Mouse (Mus musculus) spleen, adult 12 weeks (tissue): ENCODE data around the gene Sbf2.
"Not testable (repeated sequence)": the region's sequence is repeated elsewhere in the genome, so short reads cannot be mapped to it uniquely, and the experiment has no call there.

Experiments
- DNase-seq: peaks from one replicate; pipeline ENCODE4 v3.0.0; 2022; ENCODE audit warnings: low spot score

The Sbf2 gene

DNA sequence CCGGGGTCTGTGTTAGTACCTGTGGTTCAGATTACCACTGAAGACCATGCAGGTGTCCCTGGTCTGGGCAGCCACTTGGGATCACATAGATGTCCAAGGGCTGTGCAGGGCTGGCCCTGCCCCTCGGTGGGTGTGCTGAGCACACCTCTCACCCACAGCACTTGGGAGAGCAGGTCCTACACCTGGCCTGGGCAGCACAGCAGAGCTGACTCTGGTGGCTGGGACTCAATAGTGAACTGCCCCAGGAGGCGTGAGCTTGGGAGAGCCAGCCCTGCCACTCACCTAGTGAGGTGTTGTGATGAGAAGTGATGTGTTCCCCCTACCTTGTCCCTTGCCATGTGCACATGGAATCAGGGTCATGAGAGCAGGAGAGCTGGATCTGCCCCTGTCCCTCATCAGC, 31.0 kb downstream of the Sbf2 start:
- no peak for DNase-seq

DNA sequence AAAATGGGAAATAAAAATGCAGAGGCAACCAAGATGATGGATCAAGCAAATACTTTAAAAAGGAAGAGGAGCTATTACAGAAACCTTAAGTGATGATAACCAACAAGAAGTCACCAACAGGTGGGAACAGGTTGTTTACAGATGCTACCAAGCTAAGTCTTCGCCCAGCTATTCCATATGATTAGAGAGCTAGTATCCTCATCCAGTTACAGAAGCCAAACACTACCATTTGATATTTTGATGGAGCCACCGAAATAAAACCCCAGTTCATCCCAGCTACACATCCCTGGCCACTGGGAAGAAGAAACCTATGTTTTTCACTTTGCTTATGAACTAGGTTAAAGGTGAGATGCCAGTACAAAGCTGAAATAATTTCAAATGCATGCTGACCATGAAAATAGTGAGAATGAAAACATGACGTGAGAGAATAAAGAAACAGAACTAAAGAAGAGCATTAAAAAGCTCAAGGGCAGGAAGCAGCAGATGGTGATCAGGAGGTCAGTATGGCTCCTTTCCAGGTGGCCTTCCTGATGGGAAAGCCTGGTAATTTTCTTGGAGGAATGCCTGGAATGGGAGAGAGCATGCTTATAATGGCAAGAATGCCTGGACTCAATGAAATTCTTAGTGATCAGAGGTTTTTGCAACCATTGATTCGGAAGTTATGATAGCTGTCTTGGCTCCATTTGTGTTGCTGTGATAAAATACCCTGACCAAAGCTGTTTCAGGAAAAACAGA, 48.7 kb downstream of the Sbf2 start:
- DNase-seq = no peak

DNA sequence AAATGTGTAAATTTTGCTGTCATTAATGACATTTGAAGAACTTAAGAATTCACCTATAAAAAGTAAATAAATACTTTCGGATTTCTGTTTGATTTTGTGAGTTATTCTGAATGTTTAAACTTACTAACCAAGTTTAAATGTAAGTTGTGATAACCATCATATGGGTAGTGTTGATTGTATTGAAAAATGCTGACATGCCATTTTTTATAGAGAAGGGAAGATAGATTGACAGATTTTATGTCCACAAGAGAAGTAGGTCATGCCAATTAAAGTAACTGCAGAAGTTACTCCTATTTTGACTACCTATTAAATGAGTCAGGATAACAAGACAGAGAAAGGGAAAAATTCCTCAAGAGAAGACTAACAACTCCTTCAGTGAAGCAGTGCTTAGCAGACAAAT, 53.1 kb downstream of the Sbf2 start:
- no peak for DNase-seq

DNA sequence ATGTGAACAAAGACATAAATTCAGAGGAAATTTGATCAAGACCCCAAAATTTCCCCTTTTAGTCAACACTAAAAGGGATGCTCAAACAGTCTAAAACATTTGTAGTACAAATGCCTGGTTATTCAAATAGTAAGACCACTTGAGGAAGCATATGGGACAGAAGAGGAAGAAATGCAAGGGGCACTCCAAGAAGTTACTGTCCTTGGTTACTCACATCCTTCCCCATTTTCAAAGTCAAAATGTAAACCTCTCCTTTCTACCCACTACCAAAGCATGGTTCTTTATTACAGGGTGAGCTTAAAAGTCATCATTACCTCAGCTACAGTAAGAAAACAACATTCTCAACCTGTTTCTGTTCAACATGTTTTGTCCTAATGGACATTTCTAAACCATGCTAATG, 57.7 kb downstream of the Sbf2 start:
- no peak for DNase-seq

DNA sequence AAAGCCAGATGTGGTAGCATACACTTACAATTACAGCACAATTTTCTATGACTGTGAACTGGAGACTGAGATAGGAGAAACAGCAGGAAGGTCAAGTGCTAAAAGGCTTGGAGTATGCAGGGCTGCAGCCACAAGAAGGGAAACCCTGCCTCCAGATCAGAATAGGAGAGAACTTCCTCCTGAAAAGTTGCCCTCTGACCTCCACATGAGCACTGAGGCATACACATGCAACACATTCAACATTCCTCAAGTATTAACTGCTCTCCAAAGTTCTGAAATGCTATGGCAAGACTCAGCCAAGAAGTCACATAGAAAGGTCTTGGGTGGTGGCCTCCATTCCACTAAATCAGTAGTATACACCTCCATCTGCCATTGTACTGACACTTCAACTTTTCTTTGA, 58.5 kb downstream of the Sbf2 start:
- no peak for DNase-seq

DNA sequence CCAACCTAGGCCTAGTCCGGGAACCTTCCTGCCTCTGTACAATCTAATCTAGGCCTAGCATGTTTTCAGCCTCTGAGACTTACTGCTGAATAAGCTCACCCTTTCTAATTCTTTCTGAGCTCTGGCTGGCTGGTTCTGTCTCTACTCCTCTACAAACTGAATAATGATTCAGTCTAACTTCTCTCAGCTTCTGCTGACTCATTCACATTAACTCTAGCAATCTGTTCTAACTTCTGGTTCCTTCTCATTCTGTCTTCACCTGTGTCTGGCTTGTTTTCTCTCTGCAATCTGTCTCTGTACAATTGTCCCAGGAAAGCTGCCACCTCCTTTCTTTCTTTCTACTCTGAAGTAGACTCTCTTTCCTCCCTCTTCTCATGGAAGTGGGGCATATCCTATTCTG, 59.5 kb downstream of the Sbf2 start:
- DNase-seq = no peak

DNA sequence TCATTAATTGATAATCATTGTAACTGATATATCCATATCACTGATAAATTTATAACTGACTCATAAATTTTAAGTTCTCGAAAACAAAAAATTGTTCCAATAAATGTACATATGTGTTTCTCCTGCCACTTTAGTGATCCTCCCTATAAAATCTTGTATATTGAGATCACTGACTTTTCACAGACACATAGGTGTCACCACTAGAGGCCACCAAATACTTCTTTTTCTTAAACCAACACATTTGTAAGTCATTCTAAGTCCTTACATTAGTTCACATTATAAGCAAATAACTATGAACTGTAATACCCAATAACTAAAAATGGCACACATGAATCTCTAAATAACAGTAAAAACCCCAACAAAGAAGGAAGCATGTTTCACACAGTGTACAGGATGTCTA, 66.5 kb downstream of the Sbf2 start:
- DNase-seq = no peak

DNA sequence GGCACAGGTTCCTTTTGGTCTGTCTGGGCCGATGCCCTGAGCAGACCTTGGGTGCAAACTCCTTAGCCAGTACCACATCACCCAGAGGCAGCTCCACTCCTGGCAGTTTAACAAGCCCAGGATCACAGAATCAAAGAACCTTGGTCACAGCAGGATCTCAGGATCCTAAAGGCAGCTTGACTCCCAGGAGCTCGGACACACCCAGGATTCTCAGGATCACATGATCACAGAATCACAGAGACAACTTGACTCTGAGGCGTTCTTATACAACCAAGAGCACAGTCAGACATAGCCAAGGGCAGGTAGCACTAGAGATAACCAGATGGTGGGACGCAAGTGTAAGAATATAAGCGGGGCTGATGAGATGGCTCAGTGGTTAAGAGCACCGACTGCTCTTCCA, 71.4 kb downstream of the Sbf2 start:
- DNase-seq = no peak

DNA sequence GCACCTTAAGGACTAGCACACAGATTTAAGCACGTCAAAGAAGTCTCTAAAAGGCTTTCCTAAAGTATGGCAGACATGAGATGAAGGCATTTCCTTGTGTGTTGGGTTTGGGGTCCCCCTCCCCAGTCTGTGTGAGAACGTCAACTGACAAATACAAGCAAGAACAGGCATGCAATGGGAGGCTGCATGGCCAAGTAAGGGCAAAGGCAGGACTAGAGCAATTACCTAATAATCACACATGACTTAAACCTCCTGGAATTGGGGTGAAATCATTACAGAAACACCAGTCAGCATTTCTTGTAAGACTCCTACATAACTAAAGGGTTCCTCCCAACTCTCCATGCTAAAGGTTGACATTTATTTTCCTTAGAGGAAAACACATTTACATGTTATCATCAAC, 75.5 kb downstream of the Sbf2 start:
- no peak for DNase-seq

DNA sequence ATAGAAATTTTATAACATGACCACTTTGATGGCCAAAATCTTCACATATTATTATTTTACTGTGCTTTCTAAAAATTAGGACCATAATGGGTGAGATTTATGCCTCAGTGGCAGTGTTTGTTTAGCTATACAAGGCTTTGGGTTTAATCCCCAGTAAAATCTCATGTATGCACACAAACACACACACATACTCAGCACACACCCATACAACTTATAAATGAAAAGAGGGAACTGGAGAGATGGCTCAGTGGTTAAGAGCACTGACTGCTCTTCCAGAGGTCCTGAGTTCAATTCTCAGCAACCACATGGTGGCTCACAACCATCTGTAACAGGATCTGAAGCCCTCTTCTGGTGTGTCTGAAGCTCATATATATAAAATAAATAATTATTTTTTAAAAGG, 84.4 kb downstream of the Sbf2 start:
- DNase-seq = not testable (repeated sequence)

DNA sequence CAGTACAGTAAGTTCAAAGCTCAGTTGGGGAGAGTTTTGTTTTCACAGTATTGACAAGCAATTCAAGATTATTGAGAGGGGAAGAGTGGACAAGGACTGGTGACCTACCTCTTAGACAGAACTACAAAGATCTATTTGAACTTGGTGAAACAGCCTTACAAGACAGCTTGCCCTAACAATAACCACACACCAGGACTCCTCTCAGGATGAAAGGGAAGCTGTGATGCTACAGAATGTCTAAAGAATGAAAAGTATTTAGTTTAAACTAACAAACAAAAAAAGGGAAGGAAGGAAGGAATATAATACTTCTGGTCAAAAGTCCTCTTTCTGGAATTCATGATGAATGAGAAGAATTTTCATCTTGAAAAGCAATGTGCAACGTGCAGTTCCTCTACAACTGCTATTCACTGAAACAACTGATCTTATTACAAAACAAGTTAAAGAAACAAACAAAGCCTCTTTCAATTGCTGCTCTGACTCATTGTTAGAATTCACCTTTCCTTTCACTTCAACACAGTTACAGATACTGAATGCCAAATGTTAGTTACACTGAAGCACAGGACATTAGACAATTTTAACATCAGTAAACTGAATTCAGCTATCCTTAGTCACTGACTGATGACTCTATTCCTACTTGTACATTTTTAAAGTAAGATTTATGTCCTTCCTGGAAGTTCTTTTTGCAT, 89.5 kb downstream of the Sbf2 start:
- DNase-seq = no peak

DNA sequence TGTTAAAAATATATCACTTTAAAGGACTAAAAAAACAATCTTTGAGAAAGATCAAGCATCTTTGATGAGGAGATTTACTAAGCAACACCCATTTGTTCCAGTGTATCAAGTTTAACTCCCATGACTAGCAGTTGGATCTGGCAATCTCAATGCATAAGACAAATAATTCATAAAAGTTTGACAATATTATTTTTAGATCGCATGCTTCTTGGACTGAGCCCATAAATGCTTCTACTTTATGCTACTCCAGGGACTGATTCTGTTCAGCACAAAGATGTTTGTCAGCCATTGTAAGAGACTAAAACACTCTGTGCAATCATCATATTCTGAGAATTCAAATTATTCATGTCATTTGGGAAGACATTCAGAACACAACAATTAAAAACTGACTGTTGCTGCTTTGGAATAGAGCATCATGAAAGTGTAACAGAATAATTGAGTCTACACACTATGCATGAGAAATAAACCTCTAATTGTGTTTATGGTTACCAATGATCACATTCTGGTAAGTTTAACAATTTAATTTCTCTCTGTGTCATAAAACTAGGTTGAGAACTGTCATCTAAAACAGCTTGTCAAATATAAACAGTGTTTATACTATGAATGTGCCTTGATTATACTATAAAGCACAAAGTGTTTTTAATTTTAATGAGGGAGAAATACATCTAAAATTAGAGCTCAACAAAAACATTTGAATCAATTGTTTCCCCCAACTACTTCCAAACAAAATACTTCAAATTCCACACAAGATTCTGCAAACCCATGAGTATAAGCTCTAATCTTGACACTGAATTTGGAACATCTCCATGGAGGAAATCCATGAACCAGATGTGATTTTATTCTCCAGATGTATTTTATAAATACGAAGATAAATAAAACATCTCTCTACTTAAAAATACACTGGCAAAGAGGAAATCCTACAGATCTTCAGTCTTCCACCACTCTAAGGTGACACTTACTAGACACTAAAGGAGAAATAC, 98.2 kb downstream of the Sbf2 start:
- no peak for DNase-seq

DNA sequence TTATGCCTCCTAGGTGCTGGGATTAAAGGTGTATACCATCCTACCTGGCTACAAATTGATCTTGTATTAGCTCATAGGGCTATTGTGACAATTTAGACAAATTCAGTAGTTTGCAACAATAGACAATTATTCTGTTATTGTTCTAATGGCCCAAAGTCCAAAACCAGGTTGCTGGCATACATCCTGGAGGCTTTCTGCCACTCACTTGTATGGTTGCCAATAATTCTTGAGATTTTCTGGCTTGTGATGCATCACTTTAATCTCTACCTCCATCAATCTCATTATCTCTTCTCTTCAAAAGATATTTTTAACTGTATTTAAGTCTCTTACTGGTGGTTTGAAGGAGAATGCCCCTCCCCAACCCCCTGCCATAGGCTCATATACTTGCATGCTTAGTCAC, 100.6 kb downstream of the Sbf2 start:
- DNase-seq = no peak

DNA sequence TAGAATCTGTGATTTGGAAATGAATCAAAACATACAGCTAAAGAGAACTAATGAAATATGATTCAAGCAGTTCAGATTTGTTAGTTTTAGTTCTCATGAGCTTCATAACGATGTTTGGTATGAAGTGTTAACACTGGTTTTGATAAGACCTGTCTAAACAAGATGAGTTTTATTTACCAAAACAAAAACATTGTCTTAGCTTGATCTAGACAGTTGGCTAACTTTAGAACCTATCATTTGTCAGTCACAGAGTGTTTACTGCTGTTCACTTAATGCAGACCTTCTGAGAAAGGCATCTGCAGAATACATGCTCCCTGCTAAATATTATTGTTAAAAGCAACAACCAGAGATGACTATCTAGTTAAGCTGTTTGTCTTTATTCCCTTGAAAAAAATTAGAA, 116.1 kb downstream of the Sbf2 start:
- DNase-seq = no peak

DNA sequence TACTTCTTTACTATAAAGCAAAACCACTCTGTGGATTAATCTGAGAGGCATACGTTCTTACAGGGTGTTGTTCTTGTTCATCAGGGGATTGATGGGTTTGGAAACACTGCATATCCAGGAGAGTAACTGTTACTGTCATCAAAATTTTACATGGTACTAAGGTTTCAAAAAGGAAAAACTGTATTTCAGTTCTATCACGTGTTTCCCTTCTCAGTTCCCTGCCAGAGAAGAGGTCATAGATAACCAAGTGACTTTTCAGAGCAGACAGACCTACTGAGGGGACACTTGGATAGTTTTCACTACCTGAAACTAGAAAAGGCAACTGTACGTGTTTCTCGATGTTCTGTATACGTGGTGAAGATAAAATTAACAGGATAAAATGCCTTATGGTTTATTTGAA, 123.7 kb downstream of the Sbf2 start:
- no peak for DNase-seq

DNA sequence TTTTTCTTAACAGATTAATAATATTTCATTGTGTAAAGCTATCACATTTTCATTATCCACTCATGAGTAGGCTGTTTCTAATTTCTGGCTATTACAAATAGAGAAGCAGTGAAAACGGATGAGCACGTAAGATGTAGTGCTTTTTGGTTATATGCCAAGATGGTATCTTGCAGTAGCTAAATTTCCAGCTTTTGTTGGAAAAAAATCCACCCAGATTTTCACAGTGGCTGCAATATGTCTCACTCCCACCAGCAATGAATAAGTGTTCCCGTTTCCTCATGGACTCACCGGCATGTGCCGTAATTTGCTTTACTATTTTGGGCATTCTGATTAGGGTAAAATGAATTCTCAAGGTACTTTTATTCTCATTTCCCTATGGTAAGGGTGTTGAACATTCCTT, 129.7 kb downstream of the Sbf2 start:
- DNase-seq = no peak

DNA sequence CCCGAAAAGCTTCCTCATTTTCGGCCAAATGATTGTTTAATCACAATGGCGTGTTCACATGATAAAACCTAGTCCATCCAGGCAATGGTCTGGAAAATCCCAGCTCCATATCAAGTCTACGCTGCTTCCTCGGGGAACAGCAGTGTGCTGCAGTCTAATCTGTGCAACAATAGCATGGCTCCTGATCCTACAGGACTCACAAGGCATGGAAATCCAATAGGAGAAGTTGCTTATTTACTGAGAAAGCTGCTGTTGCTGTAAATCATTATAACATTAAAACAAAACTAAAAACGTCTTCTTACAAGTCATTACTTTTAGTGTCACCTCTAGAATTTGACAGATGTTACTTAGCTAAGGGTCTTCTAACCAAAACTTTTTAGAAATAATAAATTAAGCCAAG, 143.7 kb downstream of the Sbf2 start:
- DNase-seq = no peak

DNA sequence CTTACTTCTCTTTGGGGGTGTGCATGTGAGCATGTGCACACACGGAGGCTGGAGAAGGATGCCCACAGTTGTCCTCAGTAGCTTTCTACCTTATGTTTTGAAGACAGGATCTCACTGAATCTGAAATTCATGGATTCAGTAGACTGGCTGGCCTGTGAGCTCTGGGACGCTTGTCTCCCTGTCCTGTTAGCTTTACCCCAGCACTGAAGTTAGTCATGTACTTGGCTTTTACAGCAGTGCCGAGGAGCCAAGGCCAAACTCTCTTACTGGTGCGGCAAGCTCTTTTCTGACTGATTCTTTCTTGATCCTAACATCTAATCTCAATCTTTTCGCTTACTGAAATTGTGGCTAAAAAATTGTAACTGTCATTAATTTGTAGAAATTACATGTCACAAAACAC, 151.3 kb downstream of the Sbf2 start:
- no peak for DNase-seq

DNA sequence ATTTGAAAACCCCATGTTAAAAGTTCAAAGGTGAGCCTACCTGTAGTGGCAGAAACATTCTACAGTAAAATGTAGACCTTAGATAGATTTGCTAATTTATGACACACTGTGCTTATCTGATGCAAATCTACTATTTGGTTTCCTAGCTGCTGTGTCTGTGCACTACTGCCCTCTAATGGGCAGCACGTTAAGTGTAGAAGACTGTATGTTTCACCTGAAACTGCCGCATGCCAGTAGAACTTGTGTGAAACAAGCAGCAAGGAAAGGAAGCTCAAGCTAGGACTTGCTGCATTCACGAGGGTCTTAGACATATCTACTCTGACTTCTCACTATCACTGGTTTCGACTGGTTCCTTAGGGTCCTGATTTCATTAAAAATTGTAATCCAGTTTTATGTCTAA, 182.4 kb downstream of the Sbf2 start:
- peak; percentile 9 for DNase-seq

DNA sequence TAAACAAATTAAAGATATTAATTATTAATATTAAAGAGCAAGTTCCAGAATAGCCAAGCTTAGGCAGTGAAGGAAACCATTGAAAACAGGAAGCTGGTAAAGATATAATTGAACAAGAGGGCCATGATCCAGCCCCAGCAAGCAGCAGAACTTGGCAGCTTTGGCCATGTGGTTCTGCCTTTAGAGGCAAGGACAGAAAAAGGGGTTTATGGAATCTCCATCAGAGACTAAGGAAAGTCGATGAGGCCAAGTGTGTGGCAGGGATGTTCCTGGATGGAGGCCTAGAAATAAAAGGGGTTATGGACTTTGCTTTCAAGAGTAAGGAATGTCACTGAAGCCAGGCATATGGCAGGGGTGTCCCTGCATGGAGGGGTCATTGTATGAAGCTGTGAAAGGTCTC, 198.4 kb downstream of the Sbf2 start:
- no peak for DNase-seq

DNA sequence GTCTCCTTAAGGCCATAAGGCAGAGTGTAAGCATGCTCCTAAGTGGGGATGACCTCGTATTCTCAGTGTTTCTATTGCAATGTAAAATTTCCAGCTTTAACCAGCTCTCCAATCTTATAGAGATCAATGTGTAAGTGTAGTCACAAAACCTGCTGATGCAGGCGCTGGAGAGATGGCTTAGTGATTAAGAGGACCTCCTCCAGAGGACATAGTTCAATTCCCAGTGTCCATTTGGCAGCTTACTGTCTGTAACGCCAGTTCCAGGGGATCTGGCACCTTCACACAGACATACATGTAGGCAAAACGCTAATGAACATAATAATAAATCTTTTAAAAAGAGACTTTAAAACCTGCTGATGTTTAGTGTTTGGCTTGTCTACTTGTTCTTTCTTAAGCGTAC, 200.4 kb downstream of the Sbf2 start:
- no peak for DNase-seq

DNA sequence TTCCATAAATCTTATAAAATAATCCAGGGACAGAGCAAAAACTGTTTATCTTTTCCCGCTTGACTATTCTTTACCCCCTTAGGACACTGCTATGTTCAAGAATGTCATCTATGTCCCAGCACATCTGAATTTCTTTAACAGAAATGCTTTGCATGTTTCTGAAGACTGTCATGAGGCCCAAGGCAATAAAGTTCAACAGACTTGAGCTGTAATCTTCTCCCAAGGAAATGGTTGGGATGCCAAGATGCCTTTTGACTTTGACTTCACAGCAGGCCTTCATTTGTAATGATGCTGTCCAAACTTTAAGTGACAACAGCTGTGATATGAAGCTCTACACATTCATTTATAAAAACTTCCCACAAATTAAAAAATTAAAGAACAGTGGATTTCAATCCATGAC, 212.6 kb downstream of the Sbf2 start:
- no peak for DNase-seq

DNA sequence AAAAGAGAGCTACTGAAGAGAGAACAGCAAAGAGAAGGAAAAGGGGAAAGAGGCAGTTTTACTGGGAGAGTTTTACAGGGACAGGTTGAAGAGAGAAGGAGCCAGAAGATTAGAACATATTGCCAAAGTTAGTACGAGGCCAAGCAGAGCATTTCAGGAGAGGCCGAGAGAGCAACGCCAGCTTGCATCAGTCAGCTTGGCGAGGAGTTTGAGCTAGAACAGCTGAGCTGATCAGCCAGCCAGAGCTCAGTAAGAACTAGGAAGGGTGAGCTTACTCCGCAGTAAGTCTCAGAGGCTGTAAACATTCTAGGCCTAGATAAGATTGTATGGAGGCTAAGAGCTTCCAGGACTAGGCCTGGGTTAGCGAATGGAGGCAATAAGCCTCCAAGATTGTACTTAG, 222.1 kb downstream of the Sbf2 start:
- no peak for DNase-seq
